Mouse (Mus musculus) megakaryocyte, embryonic 14.5 days (primary cell): Measurements from ENCODE around the gene Gja1.

Source experiments
- FLI1 ChIP-seq: IDR thresholded peaks from 2 replicates; pipeline ENCODE4 v1.6.1; 2012; ENCODE audit warnings: low read length, inconsistent platforms, mixed read lengths
- GATA1 ChIP-seq: IDR thresholded peaks from 3 replicates; pipeline ENCODE4 v1.6.1; 2012; ENCODE audit warnings: mixed read lengths, low read length, inconsistent platforms, borderline replicate concordance

GRCm38 (mm10) chr10:56415894-56416570 lies 38.9 kb downstream of the Gja1 start:
- no peak for TF ChIP-seq GATA1
- TF ChIP-seq FLI1 = no peak
